Mouse (Mus musculus): Measurements from ENCODE around the gene Nnmt. TPM values are rescaled to one million over a fixed set of nuclear protein-coding genes. Genes with fewer than 3 reads are reported as not detected.

Gene Nnmt
- polyA plus RNA-seq, 1 experiment from 2014 or later: 1.2 TPM

GRCm38 (mm10) chr9:48646251-48646650, 41.3 kb upstream of the Nnmt start:
- peaks cover 37% of the 10 kb centered on the region for H3K4me1 ChIP-seq
- 22% methylated on average over 4 of the region's 4 CpGs for WGBS
- ATAC-seq (ENCODE audit: low FRiP score): no peak
- no peak overlapping the region for H3K9ac ChIP-seq
- no peak overlapping the region for H3K4me3 ChIP-seq
- H3K36me3 ChIP-seq: no peaks in the 10 kb centered on the region
- H3K27me3 ChIP-seq: no peaks in the 10 kb centered on the region
- no peak overlapping the region for H3K27ac ChIP-seq
- H3K9me3 ChIP-seq (replicated peaks): peaks cover 6% of the 10 kb centered on the region; the same call in 1 of the 2 replicates
- no peak overlapping the region for H3K4me2 ChIP-seq (replicated peaks)

- no peak for ATAC-seq (ENCODE audit: low FRiP score)
- no peak overlapping the region for H3K4me3 ChIP-seq
- H3K36me3 ChIP-seq: no peaks in the 10 kb centered on the region
- H3K27me3 ChIP-seq: no peaks in the 10 kb centered on the region
- H3K4me2 ChIP-seq (replicated peaks): no peak overlapping the region
- H3K4me1 ChIP-seq: peaks cover 37% of the 10 kb centered on the region
- H3K9ac ChIP-seq: no peak overlapping the region
- peaks cover 6% of the 10 kb centered on the region; the same call in 1 of the 2 replicates for H3K9me3 ChIP-seq (replicated peaks)
- H3K27ac ChIP-seq: no peak overlapping the region
- 71% methylated on average over 4 of the region's 4 CpGs for WGBS
Measured at GRCm38 (mm10) chr9:48645648-48646126, 40.7 kb upstream of the Nnmt start.

DNA sequence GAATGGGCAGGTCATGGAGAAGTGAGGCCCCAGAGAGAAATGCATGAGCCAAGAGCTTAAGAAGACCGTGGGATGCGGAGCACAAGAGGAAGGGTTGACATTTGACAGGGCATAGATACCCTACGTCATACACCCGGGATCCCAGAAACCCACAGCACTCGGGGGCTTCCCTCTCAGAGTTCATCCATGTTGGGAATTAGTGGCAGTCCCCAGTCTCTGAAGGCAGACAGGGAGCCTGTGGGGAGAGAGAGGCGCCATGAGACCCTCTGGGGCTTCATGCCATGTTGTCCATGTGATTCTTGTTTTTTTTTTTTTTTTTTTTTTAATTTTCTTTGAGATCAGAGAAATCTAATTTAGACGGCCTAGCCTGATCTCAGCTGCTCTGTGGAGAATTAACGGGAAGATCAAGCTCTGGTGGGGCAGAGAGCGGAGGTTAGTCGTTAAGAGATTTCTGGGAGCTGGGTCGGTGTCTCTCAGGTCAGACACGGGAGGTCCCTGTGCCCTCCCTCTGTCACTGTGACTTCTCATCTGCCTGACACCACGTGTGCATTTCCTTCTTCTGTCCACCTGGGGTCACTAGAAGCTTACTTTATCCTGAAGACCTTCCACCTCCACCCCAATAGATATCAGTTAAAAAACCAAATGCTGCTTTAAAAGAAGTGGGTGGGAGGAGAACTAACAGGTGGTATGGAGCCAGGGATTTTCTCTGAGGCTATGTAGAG, 40.1 kb upstream of the Nnmt start:
- WGBS: 50% methylated on average over 13 of the region's 13 CpGs
- ATAC-seq (ENCODE audit: low FRiP score): no peak

GRCm38 (mm10) chr9:48644376-48644775, 39.4 kb upstream of the Nnmt start:
- Histone ChIP-seq H3K27ac (no peak overlapping the region), H3K4me1 (peaks cover 26% of the 10 kb centered on the region), H3K27me3 (no peaks in the 10 kb centered on the region), H3K9me3 (replicated peaks) (peaks cover 6% of the 10 kb centered on the region; the same call in 1 of the 2 replicates), H3K4me2 (replicated peaks) (no peak overlapping the region), H3K4me3 (no peak overlapping the region), H3K36me3 (no peaks in the 10 kb centered on the region), H3K9ac (no peak overlapping the region)
- no peak for ATAC-seq (ENCODE audit: low FRiP score)
- 87% methylated on average over 3 of the region's 3 CpGs for WGBS

More for the DNA sequence above, 40.1 kb upstream of the Nnmt start:
- no peak overlapping the region for H3K27ac ChIP-seq
- H3K36me3 ChIP-seq: no peaks in the 10 kb centered on the region
- H3K9ac ChIP-seq: no peak overlapping the region
- H3K4me2 ChIP-seq (replicated peaks): no peak overlapping the region
- H3K4me1 ChIP-seq: peaks cover 33% of the 10 kb centered on the region
- no peaks in the 10 kb centered on the region for H3K27me3 ChIP-seq
- no peak overlapping the region for H3K4me3 ChIP-seq
- H3K9me3 ChIP-seq (replicated peaks): peaks cover 6% of the 10 kb centered on the region; the same call in 1 of the 2 replicates

DNA sequence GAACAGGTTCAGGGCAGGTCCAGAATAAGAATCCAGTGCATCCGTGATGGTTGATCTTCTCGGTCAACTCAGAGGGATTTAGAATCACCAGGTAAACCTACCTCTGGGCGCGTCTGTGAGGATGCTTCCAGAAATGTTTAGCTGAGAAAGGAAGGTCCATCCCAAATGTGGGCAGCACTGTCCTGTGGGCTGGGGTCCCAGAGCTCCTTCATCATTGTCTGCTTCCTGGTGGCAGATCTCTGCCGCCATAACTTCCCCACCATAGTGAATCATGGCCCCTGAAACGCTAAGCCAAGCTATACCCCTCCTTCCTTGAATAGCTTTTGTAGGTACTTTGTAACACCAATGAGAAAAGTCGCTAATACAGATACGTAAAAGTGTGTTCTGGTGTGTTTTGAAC, 36.7 kb upstream of the Nnmt start:
- Histone ChIP-seq H3K4me1 (no peaks in the 10 kb centered on the region), H3K4me2 (replicated peaks) (no peak overlapping the region), H3K9ac (no peak overlapping the region), H3K9me3 (replicated peaks) (peaks cover 6% of the 10 kb centered on the region; the same call in 1 of the 2 replicates), H3K4me3 (no peak overlapping the region), H3K36me3 (no peaks in the 10 kb centered on the region), H3K27me3 (no peaks in the 10 kb centered on the region), H3K27ac (no peak overlapping the region)
- no peak for ATAC-seq (ENCODE audit: low FRiP score)
- WGBS: 93% methylated on average over 8 of the region's 8 CpGs

GRCm38 (mm10) chr9:48640881-48641280, 35.9 kb upstream of the Nnmt start:
- peaks cover 6% of the 10 kb centered on the region; the same call in 1 of the 2 replicates for H3K9me3 ChIP-seq (replicated peaks)
- no peak overlapping the region for H3K4me3 ChIP-seq
- no peaks in the 10 kb centered on the region for H3K27me3 ChIP-seq
- no peak for ATAC-seq (ENCODE audit: low FRiP score)
- 84% methylated on average over 8 of the region's 8 CpGs for WGBS
- no peaks in the 10 kb centered on the region for H3K4me1 ChIP-seq
- no peak overlapping the region for H3K4me2 ChIP-seq (replicated peaks)
- no peak overlapping the region for H3K27ac ChIP-seq
- H3K9ac ChIP-seq: no peak overlapping the region
- H3K36me3 ChIP-seq: no peaks in the 10 kb centered on the region

- Histone ChIP-seq H3K4me3 (no peak overlapping the region), H3K27me3 (no peaks in the 10 kb centered on the region), H3K9me3 (replicated peaks) (no peaks in the 10 kb centered on the region), H3K36me3 (no peaks in the 10 kb centered on the region), H3K9ac (no peak overlapping the region), H3K4me2 (replicated peaks) (no peak overlapping the region), H3K27ac (no peak overlapping the region), H3K4me1 (no peaks in the 10 kb centered on the region)
- 70% methylated on average over 15 of the region's 15 CpGs for WGBS
- no peak for ATAC-seq (ENCODE audit: low FRiP score)
Measured at GRCm38 (mm10) chr9:48638176-48638803, 33.3 kb upstream of the Nnmt start.

DNA sequence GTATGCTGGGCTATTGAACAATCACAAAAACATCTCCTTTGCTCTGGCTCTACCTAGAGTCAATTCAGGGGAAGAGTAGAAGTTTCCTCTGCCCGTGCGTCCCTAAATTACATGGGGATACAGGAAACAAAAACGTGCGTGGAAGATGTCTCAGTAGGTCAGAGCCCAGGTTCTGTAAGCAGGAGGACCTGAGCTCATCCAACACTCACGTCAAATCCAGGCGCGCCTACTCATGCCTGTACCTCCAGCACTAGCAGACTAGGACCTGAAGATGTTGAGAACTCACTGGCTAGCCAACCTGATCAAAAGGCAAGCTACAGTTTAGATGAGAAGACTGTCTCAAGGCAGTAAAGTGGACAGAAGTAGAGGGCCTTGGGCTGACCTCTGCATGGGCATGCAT, 32.2 kb upstream of the Nnmt start:
- 92% methylated on average over 7 of the region's 7 CpGs for WGBS
- no peaks in the 10 kb centered on the region for H3K4me1 ChIP-seq
- no peak for ATAC-seq (ENCODE audit: low FRiP score)
- H3K9me3 ChIP-seq (replicated peaks): no peaks in the 10 kb centered on the region
- no peaks in the 10 kb centered on the region for H3K36me3 ChIP-seq
- no peak overlapping the region for H3K4me2 ChIP-seq (replicated peaks)
- no peak overlapping the region for H3K4me3 ChIP-seq
- H3K9ac ChIP-seq: no peak overlapping the region
- no peaks in the 10 kb centered on the region for H3K27me3 ChIP-seq
- H3K27ac ChIP-seq: no peak overlapping the region

- ATAC-seq (ENCODE audit: low FRiP score): no peak
- Histone ChIP-seq H3K27me3 (no peaks in the 10 kb centered on the region), H3K27ac (no peak overlapping the region), H3K9ac (no peak overlapping the region), H3K4me2 (replicated peaks) (no peak overlapping the region), H3K4me3 (no peak overlapping the region), H3K4me1 (no peaks in the 10 kb centered on the region), H3K9me3 (replicated peaks) (no peaks in the 10 kb centered on the region), H3K36me3 (no peaks in the 10 kb centered on the region)
- WGBS: 42% methylated on average over 18 of the region's 18 CpGs
Measured at GRCm38 (mm10) chr9:48635576-48636350, 30.8 kb upstream of the Nnmt start.

DNA sequence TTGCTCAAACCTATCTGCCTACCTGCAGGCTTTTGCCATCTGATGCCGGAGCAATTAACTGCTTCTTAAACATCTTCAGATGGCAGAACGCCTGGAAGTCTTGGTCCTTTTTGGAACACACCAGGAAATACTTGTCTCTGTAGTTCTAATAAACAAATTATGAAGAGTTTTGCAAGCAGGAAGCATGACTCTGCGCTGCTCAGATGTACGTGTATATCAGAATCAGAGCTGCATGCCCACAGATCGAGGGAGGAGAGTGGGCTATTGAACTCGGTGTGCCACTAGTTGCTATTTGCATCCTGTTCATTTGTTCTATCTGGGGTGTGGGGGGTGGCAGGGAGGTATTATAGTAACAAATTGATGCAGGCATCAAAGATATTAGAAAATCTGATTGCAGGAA, 28.2 kb upstream of the Nnmt start:
- Histone ChIP-seq H3K4me1 (no peaks in the 10 kb centered on the region), H3K4me2 (replicated peaks) (no peak overlapping the region), H3K9ac (no peak overlapping the region), H3K27ac (no peak overlapping the region), H3K27me3 (no peaks in the 10 kb centered on the region), H3K36me3 (no peaks in the 10 kb centered on the region), H3K9me3 (replicated peaks) (no peaks in the 10 kb centered on the region), H3K4me3 (no peak overlapping the region)
- 88% methylated on average over 6 of the region's 6 CpGs for WGBS
- no peak for ATAC-seq (ENCODE audit: low FRiP score)

DNA sequence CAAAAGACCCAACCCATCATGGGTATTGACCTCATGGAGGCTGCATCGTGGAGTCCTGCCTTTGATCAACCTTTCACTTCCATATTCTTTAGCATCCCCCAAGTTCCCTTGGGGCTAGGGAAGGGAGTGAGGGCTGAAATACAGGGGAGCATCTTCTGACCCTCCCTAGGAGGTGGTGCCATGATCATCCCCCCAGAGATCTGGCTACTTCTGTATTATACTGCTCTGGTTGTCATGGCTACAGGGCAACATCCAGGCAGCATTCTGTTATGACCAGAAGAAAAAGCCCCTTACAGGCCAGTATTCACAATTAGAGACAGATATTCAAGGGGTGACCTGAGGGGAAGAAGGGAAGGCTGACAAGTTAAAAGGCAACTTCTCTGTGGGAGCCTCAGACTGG, 14.3 kb upstream of the Nnmt start:
- WGBS: 54% methylated on average over 1 of the region's 1 CpGs
- peaks cover 8% of the 10 kb centered on the region; the same call in 1 of the 2 replicates for H3K4me1 ChIP-seq
- ATAC-seq (ENCODE audit: low FRiP score): no peak
- no peak overlapping the region for H3K4me3 ChIP-seq
- H3K36me3 ChIP-seq: no peaks in the 10 kb centered on the region
- H3K27me3 ChIP-seq: no peaks in the 10 kb centered on the region
- no peak overlapping the region for H3K9ac ChIP-seq
- no peaks in the 10 kb centered on the region for H3K9me3 ChIP-seq (replicated peaks)
- H3K27ac ChIP-seq: no peak overlapping the region
- no peak overlapping the region for H3K4me2 ChIP-seq (replicated peaks)

DNA sequence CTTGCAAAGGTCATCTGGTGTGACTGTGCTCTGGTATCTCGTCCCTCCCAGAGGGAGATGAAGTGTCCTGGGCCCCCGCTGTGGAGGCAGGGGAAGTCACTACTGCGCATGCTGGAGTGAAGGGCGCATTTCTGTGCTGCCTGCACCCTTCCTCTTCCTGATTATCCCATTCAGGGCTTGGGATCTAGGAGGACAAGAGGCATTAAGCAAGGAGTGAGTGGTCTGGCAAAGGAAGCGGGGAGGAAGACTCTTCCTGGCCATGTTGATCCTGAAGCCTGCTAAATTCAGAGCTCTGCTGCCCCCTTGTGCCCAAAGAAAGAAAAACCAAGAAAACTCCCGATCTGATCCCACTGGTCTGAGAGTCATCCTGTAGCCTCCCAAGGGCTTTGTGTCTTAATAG, 13.6 kb upstream of the Nnmt start:
- no peaks in the 10 kb centered on the region for H3K27me3 ChIP-seq
- 28% methylated on average over 6 of the region's 6 CpGs for WGBS
- no peaks in the 10 kb centered on the region for H3K36me3 ChIP-seq
- peak overlapping the region; percentile 21 for H3K4me2 ChIP-seq (replicated peaks)
- no peak overlapping the region for H3K27ac ChIP-seq
- no peak for ATAC-seq (ENCODE audit: low FRiP score)
- H3K9ac ChIP-seq: no peak overlapping the region
- H3K9me3 ChIP-seq (replicated peaks): no peaks in the 10 kb centered on the region
- peaks cover 8% of the 10 kb centered on the region; the same call in 1 of the 2 replicates for H3K4me1 ChIP-seq
- H3K4me3 ChIP-seq: no peak overlapping the region
